Mouse (Mus musculus) limb, embryonic 11.5 days (tissue): ENCODE measurements around the gene H2-Ob. TPM values are rescaled to one million over a fixed set of nuclear protein-coding genes. Genes with fewer than 3 reads are reported as not detected.

Experiments
- ATAC-seq: fragments of 200-750 bp; cut with Nextera tagmentation; 2 replicates; pipeline ENCODE4 v1.8.0; 2017; ENCODE audit warnings: low read depth; ENCODE audit not compliant: insufficient number of reproducible peaks, low FRiP score, low TSS enrichment
- DNase-seq: peaks from one replicate; pipeline ENCODE4 v3.0.0-alpha.2; 2015; ENCODE audit warnings: low spot score
- H3K27ac ChIP-seq: fragments of 300-500 bp; sonication (generic); replicated peaks from 2 replicates; pipeline ENCODE4 v1.5.1; 2014; ENCODE audit warnings: low read depth, mild to moderate bottlenecking, low read length
- H3K27me3 ChIP-seq: fragments of 300-500 bp; sonication (generic); 2 replicates; pipeline ENCODE4 v1.6.1; 2014; ENCODE audit warnings: mild to moderate bottlenecking, low read length, mixed read lengths; ENCODE audit not compliant: control insufficient read depth, insufficient read depth
- H3K36me3 ChIP-seq: fragments of 300-500 bp; sonication (generic); 2 replicates; pipeline ENCODE4 v1.6.1; 2014; ENCODE audit warnings: mild to moderate bottlenecking, low read length, moderate library complexity, mixed read lengths; ENCODE audit not compliant: control insufficient read depth, insufficient read depth
- H3K4me1 ChIP-seq: fragments of 300-500 bp; sonication (generic); 2 replicates; pipeline ENCODE4 v1.6.1; 2014; ENCODE audit warnings: low read length, mixed read lengths; ENCODE audit not compliant: control insufficient read depth, insufficient read depth
- H3K4me2 ChIP-seq: fragments of 300-500 bp; sonication (generic); 2 replicates; pipeline ENCODE4 v1.6.1; 2014; ENCODE audit warnings: low read depth, mild to moderate bottlenecking, moderate library complexity; ENCODE audit not compliant: severe bottlenecking
- H3K4me3 ChIP-seq: fragments of 300-500 bp; sonication (generic); 2 replicates; pipeline ENCODE4 v1.5.1; 2014; ENCODE audit warnings: low read depth, low read length
- H3K9ac ChIP-seq: fragments of 300-500 bp; sonication (generic); 2 replicates; pipeline ENCODE4 v1.6.1; 2014; ENCODE audit warnings: mild to moderate bottlenecking, low read length
- H3K9me3 ChIP-seq: fragments of 300-500 bp; sonication (generic); 2 replicates; pipeline ENCODE4 v1.6.1; 2016; ENCODE audit warnings: low read length; ENCODE audit not compliant: control insufficient read depth
- WGBS: fragments of 180-500 bp; shearing (Covaris S2); extraction: QIAGEN DNeasy Blood & Tissue Kit; methylation state at CpG from one replicate; pipeline ENCODE4 v1.1.7; 2014; 5-methylcytosine and 5-hydroxymethylcytosine counted together
- polyA plus RNA-seq: library from polyadenylated mRNA; unstranded; fragments of >200 nt; fragmentation: Nextera tagmentation; extraction: Ambion mirVana; gene quantifications from 2 replicates; pipeline ENCODE4 v1.2.1, GENCODE M21; 2014

The H2-Ob gene
- polyA plus RNA-seq, 1 experiment from 2014 or later, result not detected

DNA sequence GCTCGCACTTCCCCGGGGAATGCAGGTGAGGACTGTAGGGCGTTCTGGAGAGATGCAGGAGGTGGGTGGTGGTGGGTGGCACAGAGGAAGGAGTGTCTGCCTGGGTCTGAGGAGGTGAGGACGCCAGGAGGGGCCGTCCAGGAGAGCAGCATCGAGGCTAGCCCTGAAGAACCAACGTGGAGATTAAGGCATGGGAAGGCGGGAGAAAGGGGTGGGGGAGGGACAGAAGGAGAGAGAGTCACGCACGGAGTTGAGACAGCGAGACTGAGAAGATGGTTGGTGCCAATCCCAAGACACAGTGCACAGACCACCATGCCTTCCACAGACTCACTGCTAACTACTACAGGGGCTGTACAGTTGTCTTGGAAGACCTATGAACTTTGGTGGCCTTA is 40.2 kb upstream of the H2-Ob start:
- no peaks in the 10 kb centered on the region for H3K36me3 ChIP-seq
- H3K27ac ChIP-seq, result no peak overlapping the region
- no peak overlapping the region for H3K9ac ChIP-seq
- H3K4me3 ChIP-seq, result peak overlapping the region; percentile 17; the same call in 1 of the 2 replicates
- 7% methylated on average over 11 of the region's 11 CpGs for WGBS
- DNase-seq (no peak), ATAC-seq (no peak)
- no peaks in the 10 kb centered on the region for H3K9me3 ChIP-seq
- H3K4me1 ChIP-seq, result no peaks in the 10 kb centered on the region
- H3K27me3 ChIP-seq, result peaks cover 54% of the 10 kb centered on the region
- H3K4me2 ChIP-seq, result peak overlapping the region; percentile 39

DNA sequence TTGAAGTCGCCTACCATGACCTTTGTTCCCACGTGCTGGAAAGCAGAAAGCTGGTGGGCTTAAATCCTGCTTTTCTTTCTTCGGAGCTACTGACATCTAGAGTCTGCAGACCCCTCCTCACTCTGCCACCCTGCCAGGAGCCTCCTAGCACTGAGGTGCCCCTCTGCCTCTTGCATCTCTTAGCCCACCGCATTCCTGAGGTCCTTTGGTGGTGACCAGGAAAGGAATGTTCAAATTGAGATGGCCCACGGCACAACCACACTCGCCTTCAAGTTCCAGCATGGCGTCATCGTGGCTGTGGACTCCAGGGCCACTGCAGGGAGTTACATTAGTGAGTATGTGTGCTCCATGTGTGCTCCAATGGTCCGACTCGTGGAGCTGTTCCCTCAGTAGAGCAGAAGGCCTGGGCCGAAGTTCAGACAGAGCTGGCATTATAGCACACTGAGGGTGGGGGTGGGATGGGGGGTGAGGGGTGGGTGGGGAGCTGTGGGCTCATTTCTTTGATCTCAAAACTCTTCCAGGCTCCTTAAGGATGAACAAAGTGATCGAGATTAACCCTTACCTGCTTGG is 39.6 kb upstream of the H2-Ob start:
- no peaks in the 10 kb centered on the region for H3K4me1 ChIP-seq
- no peaks in the 10 kb centered on the region for H3K36me3 ChIP-seq
- H3K27me3 ChIP-seq, result peaks cover 52% of the 10 kb centered on the region
- no peak overlapping the region for H3K27ac ChIP-seq
- DNase-seq (no peak), ATAC-seq (no peak)
- no peaks in the 10 kb centered on the region for H3K9me3 ChIP-seq
- no peak overlapping the region for H3K9ac ChIP-seq
- no peak overlapping the region for H3K4me2 ChIP-seq
- H3K4me3 ChIP-seq, result no peak overlapping the region
- WGBS, result 67% methylated on average over 12 of the region's 12 CpGs

DNA sequence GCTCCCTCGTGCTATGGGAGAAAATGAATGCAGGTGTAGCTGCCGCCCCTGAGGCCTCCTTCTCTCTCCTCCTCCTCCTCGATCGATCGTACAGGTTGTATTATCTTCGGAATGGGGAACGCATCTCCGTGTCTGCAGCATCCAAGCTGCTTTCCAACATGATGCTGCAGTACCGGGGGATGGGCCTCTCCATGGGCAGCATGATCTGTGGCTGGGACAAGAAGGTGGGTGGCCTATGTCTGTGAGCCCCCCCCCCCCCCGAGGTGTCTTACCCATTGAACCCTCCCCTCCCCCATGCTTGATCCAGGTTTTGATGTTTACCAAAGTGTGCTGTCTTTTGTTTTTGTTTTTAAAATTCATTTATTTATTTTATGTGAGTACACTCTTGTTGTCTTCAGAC is 38.7 kb upstream of the H2-Ob start:
- Histone ChIP-seq H3K27me3 (peaks cover 48% of the 10 kb centered on the region), H3K4me3 (no peak overlapping the region), H3K9me3 (no peaks in the 10 kb centered on the region), H3K27ac (no peak overlapping the region), H3K4me1 (no peaks in the 10 kb centered on the region), H3K36me3 (no peaks in the 10 kb centered on the region), H3K4me2 (no peak overlapping the region; the same call in 1 of the 2 replicates), H3K9ac (no peak overlapping the region)
- DNase-seq (no peak), ATAC-seq (no peak)
- 85% methylated on average over 10 of the region's 10 CpGs for WGBS

DNA sequence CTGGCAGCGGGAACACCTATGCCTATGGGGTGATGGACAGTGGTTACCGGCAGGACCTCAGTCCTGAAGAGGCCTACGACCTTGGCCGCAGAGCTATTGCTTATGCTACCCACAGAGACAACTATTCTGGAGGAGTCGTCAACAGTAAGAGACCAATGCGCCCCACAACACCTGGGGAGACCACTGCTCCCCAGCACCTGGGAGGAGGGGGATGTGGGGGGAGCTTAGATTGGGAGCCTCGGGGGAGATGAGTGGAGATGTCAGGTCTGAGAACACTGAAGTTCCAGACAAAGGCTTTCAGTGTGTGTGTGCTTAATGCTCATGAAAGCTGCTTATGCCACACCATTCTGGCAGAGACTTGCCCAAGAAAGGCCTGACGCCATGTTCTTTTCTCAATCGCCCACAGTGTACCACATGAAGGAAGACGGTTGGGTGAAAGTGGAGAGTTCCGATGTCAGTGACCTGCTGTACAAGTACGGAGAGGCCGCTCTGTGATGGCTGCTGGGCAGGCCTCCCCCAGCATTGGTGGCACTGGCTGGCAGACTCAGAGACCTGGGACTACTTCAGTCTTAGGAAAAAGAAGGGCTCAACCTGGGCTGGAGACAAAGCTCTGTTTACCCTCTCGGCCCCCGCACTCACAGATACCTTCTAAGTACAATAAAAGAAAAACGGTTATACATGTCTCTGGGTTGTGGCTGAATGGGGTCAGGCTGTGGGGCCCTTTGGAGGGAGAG is 37.8 kb upstream of the H2-Ob start:
- Histone ChIP-seq H3K9ac (no peak overlapping the region), H3K27me3 (peaks cover 55% of the 10 kb centered on the region), H3K9me3 (no peaks in the 10 kb centered on the region), H3K4me1 (no peaks in the 10 kb centered on the region), H3K4me2 (no peak overlapping the region), H3K27ac (no peak overlapping the region), H3K36me3 (no peaks in the 10 kb centered on the region), H3K4me3 (no peak overlapping the region)
- ATAC-seq, result no peak
- WGBS, result 87% methylated on average over 16 of the region's 16 CpGs
- no peak for DNase-seq

DNA sequence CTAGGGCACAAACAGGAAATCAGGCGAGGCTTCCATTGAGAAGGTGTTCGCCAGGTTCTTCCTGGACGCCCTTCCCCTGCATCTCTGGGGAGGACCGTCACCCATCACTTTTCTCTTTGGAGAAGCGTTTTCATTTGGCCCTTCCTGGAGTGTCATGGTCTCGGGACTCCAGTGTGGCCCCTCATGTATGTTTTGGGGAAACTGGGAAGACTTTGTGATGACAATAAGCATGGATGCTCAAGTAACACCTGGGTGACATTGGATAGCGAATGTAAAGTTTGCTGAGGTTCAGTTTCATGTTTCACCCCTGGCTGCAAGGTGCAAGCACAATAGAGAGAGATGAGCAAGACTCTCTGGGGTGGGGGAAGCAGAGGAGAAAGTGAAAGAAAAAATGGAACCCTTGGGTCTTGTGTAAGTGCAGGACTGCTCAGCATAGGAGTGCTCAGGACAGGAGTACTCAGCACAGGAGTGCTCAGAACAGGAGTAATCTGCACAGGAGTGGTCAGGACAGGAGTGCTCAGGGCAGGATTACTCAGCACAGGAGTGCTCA is 37.1 kb upstream of the H2-Ob start:
- no peak overlapping the region for H3K27ac ChIP-seq
- whole genome bisulfite sequencing, result 70% methylated on average over 7 of the region's 7 CpGs
- no peaks in the 10 kb centered on the region for H3K9me3 ChIP-seq
- DNase-seq (no peak), ATAC-seq (no peak)
- no peak overlapping the region for H3K4me3 ChIP-seq
- H3K4me1 ChIP-seq, result no peaks in the 10 kb centered on the region
- H3K9ac ChIP-seq, result no peak overlapping the region
- H3K27me3 ChIP-seq, result peaks cover 52% of the 10 kb centered on the region
- no peaks in the 10 kb centered on the region for H3K36me3 ChIP-seq
- no peak overlapping the region for H3K4me2 ChIP-seq

DNA sequence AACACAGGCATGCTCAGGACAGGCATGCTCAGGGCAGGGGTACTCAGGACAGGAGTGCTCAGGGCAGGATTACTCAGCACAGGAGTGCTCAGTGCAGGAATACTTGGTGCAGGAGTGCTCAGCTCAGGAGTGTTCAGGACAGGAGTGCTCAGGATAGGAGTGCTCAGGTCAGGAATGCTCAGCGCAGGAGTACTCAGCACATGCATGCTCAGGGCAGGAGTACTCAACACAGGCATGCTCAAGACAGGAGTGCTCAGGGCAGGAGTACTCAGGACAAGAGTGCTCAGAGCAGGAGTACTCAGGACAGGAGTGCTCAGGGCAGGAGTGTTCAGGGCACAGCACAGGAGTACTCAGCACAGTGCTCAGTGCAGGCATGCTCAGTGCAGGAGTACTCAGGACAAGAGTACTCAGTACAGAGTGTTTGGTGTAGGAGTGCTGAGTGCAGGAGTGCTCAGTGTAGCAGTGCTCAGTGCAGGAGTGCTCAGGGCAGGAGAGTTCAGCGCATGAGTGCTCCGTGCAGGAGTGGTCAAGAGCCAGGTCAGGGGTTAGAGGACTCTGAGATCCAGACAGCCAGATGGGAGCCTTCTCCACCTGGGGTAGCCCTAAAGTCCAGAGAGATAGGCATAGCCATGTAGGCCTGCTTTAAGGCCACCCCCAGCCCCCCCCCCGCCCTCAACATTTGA is 35.8 kb upstream of the H2-Ob start:
- DNase-seq (no peak), ATAC-seq (no peak)
- H3K4me2 ChIP-seq, result no peak overlapping the region
- H3K27me3 ChIP-seq, result peaks cover 43% of the 10 kb centered on the region
- no peak overlapping the region for H3K27ac ChIP-seq
- H3K4me3 ChIP-seq, result no peak overlapping the region
- no peaks in the 10 kb centered on the region for H3K4me1 ChIP-seq
- H3K36me3 ChIP-seq, result no peaks in the 10 kb centered on the region
- no peak overlapping the region for H3K9ac ChIP-seq
- no peaks in the 10 kb centered on the region for H3K9me3 ChIP-seq
- 76% methylated on average over 4 of the region's 4 CpGs for whole genome bisulfite sequencing

DNA sequence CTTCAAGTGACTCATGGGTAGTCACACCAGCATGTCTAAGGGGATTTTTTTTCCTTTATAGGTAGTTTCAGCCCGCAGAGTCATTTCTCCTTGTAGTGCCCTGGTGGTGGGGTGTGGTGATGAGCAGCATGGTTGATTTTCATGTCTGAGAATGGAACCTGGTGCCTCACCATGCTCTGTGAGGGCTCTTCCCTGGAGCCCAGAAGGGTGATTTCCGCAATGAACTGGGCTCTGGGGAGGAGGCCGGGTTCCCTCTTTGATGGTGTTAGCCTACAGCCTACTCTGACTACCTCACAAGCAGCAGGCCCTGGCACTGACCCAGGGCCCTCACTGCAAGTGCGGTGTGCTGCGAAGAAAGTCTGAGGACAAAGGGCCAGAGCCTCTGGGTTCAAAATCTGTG is 35.3 kb upstream of the H2-Ob start, which contains the start of gene Tap2:
Tap2 (plus strand) TSS at position 84 of the 400 bp plus-strand sequence.
- Histone ChIP-seq H3K4me1 (no peaks in the 10 kb centered on the region), H3K9me3 (no peaks in the 10 kb centered on the region), H3K27ac (no peak within 1 kb of the TSS), H3K4me2 (peak within 1 kb of the TSS; percentile 61), H3K4me3 (peak within 1 kb of the TSS; percentile 57), H3K9ac (peak within 1 kb of the TSS; percentile 56), H3K36me3 (no peaks in the 10 kb centered on the region), H3K27me3 (peaks cover 38% of the 10 kb centered on the region)
- no peak for DNase-seq
- no peak for ATAC-seq
- WGBS, result 58% methylated on average over 5 of the region's 5 CpGs

DNA sequence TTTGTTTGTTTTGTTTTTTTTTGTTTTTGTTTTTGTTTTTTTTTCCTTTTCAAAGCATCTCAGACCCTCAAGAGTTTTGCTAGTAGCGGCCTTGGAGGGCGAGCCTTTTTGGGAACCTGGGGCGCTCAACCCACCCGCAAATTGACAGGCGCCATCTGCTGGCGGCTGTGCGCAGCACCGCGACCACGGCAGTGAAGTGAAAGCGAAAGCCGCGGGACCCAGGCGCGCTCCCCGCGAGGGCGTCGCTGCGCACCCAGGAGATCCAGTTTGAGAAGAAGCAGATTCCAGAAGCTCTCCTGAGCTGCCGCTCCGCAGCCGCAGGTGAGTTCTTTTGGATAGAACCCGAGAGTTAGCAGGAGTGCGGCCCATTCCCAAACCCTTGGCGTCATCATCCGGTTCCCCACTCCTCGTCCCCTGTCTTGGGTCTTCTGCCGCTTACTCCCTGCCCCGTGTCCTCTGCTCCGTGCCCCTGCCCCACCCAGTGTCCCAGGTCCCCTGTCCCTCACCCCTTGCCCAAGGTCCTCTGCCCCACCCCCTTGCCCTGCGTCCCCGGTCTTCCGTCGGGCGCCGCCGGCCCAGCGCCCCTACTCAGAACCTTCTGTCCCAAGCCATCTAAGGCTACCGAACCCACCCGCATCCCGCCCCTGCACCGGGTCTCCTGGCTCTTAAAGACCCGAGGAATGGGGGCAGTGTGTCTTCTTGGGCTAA is 34.2 kb upstream of the H2-Ob start:
- Histone ChIP-seq H3K27ac (no peak overlapping the region), H3K9me3 (no peaks in the 10 kb centered on the region), H3K4me3 (peak overlapping the region; percentile 57), H3K27me3 (peaks cover 32% of the 10 kb centered on the region), H3K4me1 (no peaks in the 10 kb centered on the region), H3K4me2 (peak overlapping the region; percentile 61), H3K36me3 (no peaks in the 10 kb centered on the region), H3K9ac (peak overlapping the region; percentile 56)
- no peak; the same call in 1 of the 2 replicates for ATAC-seq
- peak; percentile 90 for DNase-seq
- under 1% methylated on average over 44 of the region's 44 CpGs for WGBS
